Mouse (Mus musculus) limb, embryonic 11.5 days (tissue): Measurements from ENCODE around the gene Plekhm2. TPM values are rescaled to one million over a fixed set of nuclear protein-coding genes. Genes with fewer than 3 reads are reported as not detected.

Source experiments
- ATAC-seq: fragments of 200-750 bp; cut with Nextera tagmentation; 2 replicates; pipeline ENCODE4 v1.8.0; 2017; ENCODE audit warnings: low read depth; ENCODE audit not compliant: insufficient number of reproducible peaks, low FRiP score, low TSS enrichment
- DNase-seq: peaks from one replicate; pipeline ENCODE4 v3.0.0-alpha.2; 2015; ENCODE audit warnings: low spot score
- H3K27ac ChIP-seq: fragments of 300-500 bp; sonication (generic); replicated peaks from 2 replicates; pipeline ENCODE4 v1.5.1; 2014; ENCODE audit warnings: low read depth, mild to moderate bottlenecking, low read length
- H3K27me3 ChIP-seq: fragments of 300-500 bp; sonication (generic); 2 replicates; pipeline ENCODE4 v1.6.1; 2014; ENCODE audit warnings: mild to moderate bottlenecking, low read length, mixed read lengths; ENCODE audit not compliant: control insufficient read depth, insufficient read depth
- H3K36me3 ChIP-seq: fragments of 300-500 bp; sonication (generic); 2 replicates; pipeline ENCODE4 v1.6.1; 2014; ENCODE audit warnings: mild to moderate bottlenecking, low read length, moderate library complexity, mixed read lengths; ENCODE audit not compliant: control insufficient read depth, insufficient read depth
- H3K4me1 ChIP-seq: fragments of 300-500 bp; sonication (generic); 2 replicates; pipeline ENCODE4 v1.6.1; 2014; ENCODE audit warnings: low read length, mixed read lengths; ENCODE audit not compliant: control insufficient read depth, insufficient read depth
- H3K4me2 ChIP-seq: fragments of 300-500 bp; sonication (generic); 2 replicates; pipeline ENCODE4 v1.6.1; 2014; ENCODE audit warnings: low read depth, mild to moderate bottlenecking, moderate library complexity; ENCODE audit not compliant: severe bottlenecking
- H3K4me3 ChIP-seq: fragments of 300-500 bp; sonication (generic); 2 replicates; pipeline ENCODE4 v1.5.1; 2014; ENCODE audit warnings: low read depth, low read length
- H3K9ac ChIP-seq: fragments of 300-500 bp; sonication (generic); 2 replicates; pipeline ENCODE4 v1.6.1; 2014; ENCODE audit warnings: mild to moderate bottlenecking, low read length
- H3K9me3 ChIP-seq: fragments of 300-500 bp; sonication (generic); 2 replicates; pipeline ENCODE4 v1.6.1; 2016; ENCODE audit warnings: low read length; ENCODE audit not compliant: control insufficient read depth
- WGBS: fragments of 180-500 bp; shearing (Covaris S2); extraction: QIAGEN DNeasy Blood & Tissue Kit; methylation state at CpG from one replicate; pipeline ENCODE4 v1.1.7; 2014; 5-methylcytosine and 5-hydroxymethylcytosine counted together
- polyA plus RNA-seq: library from polyadenylated mRNA; unstranded; fragments of >200 nt; fragmentation: Nextera tagmentation; extraction: Ambion mirVana; gene quantifications from 2 replicates; pipeline ENCODE4 v1.2.1, GENCODE M21; 2014

The Plekhm2 gene
- polyA plus RNA-seq, 1 experiment from 2014 or later = 4.4 TPM

DNA sequence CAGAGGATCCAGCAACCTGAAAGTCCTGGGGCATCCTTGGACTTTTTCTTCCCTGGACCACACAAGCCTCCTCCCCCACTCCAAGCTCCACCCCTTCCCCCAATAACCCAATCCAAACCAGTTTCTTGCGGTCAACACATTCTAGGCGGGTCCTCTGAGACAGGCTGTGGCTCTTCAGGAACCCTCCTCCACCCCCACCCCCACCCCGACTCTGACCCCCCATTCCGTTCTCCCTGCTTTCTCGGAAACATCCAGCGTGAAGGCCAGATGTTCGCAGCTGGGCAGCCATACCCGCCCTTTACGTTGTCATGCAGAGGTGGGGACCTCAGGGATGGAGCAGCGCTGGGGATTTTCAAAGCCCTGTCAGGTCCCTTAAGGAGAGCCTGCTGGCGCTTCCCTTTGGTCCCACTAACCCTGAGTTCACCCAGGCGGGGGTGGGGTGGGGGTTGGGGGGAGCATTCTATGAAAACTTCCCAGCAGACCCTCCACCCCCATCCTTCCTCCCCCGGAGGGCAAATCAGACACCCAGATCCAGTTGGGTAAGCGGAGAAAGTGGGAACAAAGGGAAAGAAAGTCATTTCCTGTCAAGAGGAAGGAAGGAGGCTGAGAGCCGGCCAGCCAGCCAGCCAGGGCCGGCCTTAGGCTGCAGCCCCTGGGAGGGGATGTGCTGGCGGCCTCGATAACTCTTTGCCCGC is 66.4 kb downstream of the Plekhm2 start:
- peak; percentile 50; the same call in 1 of the 2 replicates for ATAC-seq
- Histone ChIP-seq H3K4me1 (0 out of 2 replicates have a peak, but pooled peaks cover 5% of the 10 kb centered on the region), H3K4me3 (peak overlapping the region; percentile 72)

DNA sequence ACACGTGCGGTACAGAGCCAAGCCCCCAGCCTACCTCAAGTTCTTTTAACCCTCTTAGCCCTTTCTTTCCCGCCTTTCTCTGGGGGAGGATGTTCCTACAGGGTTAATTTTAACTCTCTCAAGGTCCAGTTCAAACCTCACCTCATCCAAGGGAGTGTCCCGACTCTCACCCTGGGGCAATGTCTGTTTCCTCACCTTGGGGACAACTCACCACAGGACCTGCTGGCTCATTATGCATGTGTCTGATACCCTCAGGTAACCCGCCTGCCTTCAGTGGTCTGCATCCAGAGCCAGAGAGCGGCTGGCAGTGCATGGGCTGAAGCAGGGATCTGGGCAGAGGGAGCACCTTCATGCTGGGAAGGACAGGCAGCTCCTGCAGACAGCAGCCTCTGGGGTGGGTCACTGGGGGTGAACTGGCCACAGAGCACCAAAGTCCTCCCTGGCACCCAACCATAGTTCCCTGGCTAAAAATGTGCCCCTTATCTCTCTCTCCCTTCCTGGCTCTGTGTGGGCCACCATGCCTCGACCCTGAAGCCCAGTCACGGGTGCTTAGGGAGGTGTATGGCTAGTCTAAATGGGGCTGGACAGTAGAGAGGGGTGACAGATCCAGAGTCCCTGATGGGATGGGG is 67.9 kb downstream of the Plekhm2 start:
- 78% methylated on average over 8 of the region's 8 CpGs for WGBS
- H3K4me2 ChIP-seq = no peak overlapping the region
- no peak overlapping the region for H3K4me3 ChIP-seq
- H3K9me3 ChIP-seq = no peaks in the 10 kb centered on the region
- no peak overlapping the region for H3K9ac ChIP-seq
- 0 out of 2 replicates have a peak, but pooled peaks cover 5% of the 10 kb centered on the region for H3K4me1 ChIP-seq
- no peak overlapping the region for H3K27ac ChIP-seq
- H3K36me3 ChIP-seq = peaks cover 10% of the 10 kb centered on the region; the same call in 1 of the 2 replicates
- H3K27me3 ChIP-seq = no peaks in the 10 kb centered on the region
- no peak for DNase-seq
- ATAC-seq = no peak

More for the DNA sequence above, 66.4 kb downstream of the Plekhm2 start:
- under 1% methylated on average over 19 of the region's 19 CpGs for WGBS
- Histone ChIP-seq H3K36me3 (peaks cover 5% of the 10 kb centered on the region; the same call in 1 of the 2 replicates), H3K4me2 (peak overlapping the region; percentile 92), H3K27me3 (no peaks in the 10 kb centered on the region), H3K9me3 (no peaks in the 10 kb centered on the region), H3K9ac (peak overlapping the region; percentile 85), H3K27ac (peak overlapping the region; percentile 68)
- DNase-seq = peak; percentile 67

DNA sequence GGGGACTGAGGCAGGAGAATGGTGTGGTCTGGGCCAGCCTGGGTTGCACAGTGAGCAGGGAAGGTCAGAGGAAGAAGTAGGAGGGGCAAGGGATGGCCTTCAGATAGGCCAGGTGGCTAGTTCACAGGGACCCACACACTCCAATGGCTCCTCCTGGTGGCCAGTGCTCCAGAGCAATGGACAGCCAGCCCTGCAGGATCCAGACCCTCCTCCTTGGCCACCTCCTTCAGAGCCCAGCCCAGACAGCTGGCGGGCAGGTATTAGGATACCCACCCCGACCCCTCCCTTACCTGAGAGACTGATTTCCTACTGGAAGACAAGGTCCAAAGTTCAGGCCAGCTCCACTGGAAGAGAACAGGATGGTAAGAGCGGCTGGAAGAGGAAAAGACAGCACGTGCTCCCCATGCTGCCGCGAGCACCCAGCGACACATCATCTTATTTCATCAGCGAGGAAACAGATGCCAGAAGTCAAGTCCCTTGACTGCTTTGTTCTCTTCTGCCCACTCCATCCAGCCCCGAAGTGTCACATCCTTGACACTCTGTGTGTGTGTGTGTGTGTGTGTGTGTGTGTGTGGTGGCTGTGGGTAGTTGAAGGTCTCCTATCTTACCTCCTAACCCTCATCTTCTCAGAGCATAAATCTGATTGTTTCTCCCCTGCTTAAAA is 69.0 kb downstream of the Plekhm2 start:
- H3K36me3 ChIP-seq = peaks cover 11% of the 10 kb centered on the region; the same call in 1 of the 2 replicates
- no peak overlapping the region for H3K27ac ChIP-seq
- no peaks in the 10 kb centered on the region for H3K27me3 ChIP-seq

DNA sequence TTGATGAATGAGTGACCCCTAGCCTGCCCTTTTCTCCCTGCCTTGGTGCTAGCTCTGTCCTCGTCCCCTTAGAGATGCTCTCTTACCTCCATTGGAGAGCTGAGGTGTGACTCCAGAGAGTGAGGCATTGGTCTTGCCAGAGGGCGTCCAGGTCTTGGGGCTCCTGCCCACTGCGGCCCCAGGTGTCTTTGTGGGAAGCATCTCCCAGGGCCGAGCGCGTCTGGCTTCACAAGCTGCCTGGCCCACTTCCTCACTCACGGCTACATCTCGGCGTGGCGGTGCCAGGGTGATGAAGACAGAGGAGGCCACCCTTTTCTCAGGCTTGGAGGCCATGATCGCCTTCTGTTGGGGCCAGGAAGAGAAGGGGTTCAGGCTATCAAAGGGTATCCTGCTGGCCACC is 69.6 kb downstream of the Plekhm2 start:
- Histone ChIP-seq H3K27ac (no peak overlapping the region), H3K27me3 (no peaks in the 10 kb centered on the region), H3K4me1 (0 out of 2 replicates have a peak, but pooled peaks cover 5% of the 10 kb centered on the region), H3K4me2 (no peak overlapping the region), H3K36me3 (peaks cover 12% of the 10 kb centered on the region; the same call in 1 of the 2 replicates), H3K9me3 (no peaks in the 10 kb centered on the region), H3K4me3 (no peak overlapping the region), H3K9ac (no peak overlapping the region)
- 95% methylated on average over 11 of the region's 11 CpGs for WGBS
- DNase-seq (no peak), ATAC-seq (no peak)

More for the DNA sequence above, 69.0 kb downstream of the Plekhm2 start:
- ATAC-seq = no peak
- no peak for DNase-seq
- 88% methylated on average over 9 of the region's 9 CpGs for WGBS
- no peak overlapping the region for H3K4me3 ChIP-seq
- no peaks in the 10 kb centered on the region for H3K9me3 ChIP-seq
- 0 out of 2 replicates have a peak, but pooled peaks cover 5% of the 10 kb centered on the region for H3K4me1 ChIP-seq
- no peak overlapping the region for H3K9ac ChIP-seq
- no peak overlapping the region for H3K4me2 ChIP-seq

DNA sequence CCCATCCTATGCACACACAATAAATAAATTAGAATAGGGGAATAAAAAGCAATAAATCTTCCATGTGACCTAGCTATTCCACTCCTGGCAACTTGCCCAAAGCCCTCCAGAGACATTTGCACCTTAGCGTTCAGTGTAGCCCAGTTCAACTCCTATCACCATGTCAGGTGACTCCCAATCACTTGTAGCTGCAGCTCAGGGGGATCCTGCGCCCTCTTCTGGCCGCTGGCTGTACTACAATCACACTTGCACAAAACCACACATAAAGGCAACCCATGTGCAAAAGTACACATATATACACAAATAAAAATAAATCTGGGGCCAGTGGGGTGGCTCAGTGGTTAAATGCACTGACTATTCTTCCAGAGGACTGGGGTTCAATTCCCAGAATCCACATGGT is 73.2 kb downstream of the Plekhm2 start:
- no peak overlapping the region for H3K27ac ChIP-seq
- H3K27me3 ChIP-seq = no peaks in the 10 kb centered on the region
- H3K36me3 ChIP-seq = peaks cover 24% of the 10 kb centered on the region; the same call in 1 of the 2 replicates
- no peak overlapping the region for H3K4me3 ChIP-seq
- H3K9ac ChIP-seq = no peak overlapping the region
- H3K4me2 ChIP-seq = no peak overlapping the region
- WGBS = 33% methylated on average over 3 of the region's 3 CpGs
- DNase-seq (peak; percentile 56), ATAC-seq (no peak)
- no peaks in the 10 kb centered on the region for H3K4me1 ChIP-seq
- H3K9me3 ChIP-seq = no peaks in the 10 kb centered on the region

DNA sequence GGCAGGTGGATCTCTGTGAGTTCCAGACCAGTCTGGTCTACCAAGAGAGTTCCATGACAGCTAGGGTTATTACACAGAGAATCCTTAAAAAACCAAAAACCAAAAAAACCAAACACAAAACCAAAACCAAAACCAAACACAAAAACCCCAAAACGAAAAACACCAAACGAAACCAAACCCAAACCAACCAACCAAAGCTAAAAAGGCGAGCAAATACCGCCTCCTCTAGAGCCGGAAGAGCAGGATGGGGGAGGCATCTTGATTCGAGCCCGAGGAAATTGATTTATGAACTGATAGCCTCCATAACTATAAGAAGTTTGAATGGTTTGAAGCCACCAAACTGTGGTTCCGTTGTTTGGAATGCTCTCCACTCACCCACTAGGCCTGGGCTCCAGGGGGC is 80.8 kb downstream of the Plekhm2 start:
- Histone ChIP-seq H3K9ac (no peak overlapping the region), H3K4me3 (no peak overlapping the region), H3K4me2 (no peak overlapping the region), H3K9me3 (no peaks in the 10 kb centered on the region), H3K4me1 (no peaks in the 10 kb centered on the region), H3K27ac (no peak overlapping the region), H3K36me3 (peaks cover 8% of the 10 kb centered on the region), H3K27me3 (no peaks in the 10 kb centered on the region)
- WGBS = 92% methylated on average over 8 of the region's 8 CpGs
- no peak for ATAC-seq
- no peak for DNase-seq

DNA sequence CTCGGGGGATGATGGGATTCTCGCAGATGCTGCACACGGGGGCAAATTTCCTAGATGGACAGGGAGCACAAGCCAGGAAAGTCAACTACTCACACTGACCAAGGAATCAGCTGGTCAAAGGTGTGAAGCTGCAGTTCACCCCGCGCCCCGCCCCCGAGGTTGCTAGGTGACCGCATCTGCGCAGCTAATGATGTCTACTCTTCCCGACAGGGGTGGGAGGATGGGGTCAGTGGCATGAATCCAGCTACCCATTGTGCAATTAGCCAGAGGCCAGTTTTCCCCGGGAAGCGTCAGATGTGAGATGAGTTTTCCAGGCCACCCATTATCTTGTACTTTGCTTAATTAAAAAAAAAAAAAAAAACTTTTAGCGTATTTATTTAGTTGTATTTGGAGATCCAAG is 83.6 kb downstream of the Plekhm2 start:
- H3K36me3 ChIP-seq = peaks cover 13% of the 10 kb centered on the region
- WGBS = 92% methylated on average over 13 of the region's 13 CpGs

DNA sequence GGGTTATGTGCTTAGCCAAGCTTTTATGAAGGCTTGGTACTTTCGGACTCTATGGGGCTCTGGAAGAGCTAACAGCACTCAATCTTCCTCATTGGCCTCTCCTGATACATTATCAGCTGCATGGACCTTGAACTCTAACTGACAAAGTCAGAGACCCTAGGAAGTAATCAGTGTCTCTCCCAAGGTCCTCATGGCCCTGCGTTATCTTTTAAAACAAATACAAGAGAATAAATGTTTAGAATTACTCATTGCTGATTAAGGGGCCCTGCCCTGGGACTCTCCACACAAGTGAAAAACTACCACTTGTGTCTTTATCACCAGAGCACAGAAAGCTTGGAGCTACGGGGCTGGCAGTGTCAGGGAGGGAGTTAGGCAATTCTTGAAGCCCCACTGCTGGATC is 85.9 kb downstream of the Plekhm2 start:
- no peak overlapping the region for H3K4me2 ChIP-seq
- no peaks in the 10 kb centered on the region for H3K9me3 ChIP-seq
- no peak overlapping the region for H3K27ac ChIP-seq
- no peaks in the 10 kb centered on the region for H3K27me3 ChIP-seq
- peaks cover 7% of the 10 kb centered on the region for H3K36me3 ChIP-seq
- DNase-seq = no peak
- ATAC-seq = no peak
- H3K4me1 ChIP-seq = no peaks in the 10 kb centered on the region
- WGBS = 79% methylated on average over 3 of the region's 3 CpGs
- H3K4me3 ChIP-seq = no peak overlapping the region
- no peak overlapping the region for H3K9ac ChIP-seq

More for the DNA sequence above, 83.6 kb downstream of the Plekhm2 start:
- DNase-seq = no peak
- no peak overlapping the region for H3K27ac ChIP-seq
- H3K9me3 ChIP-seq = no peaks in the 10 kb centered on the region
- H3K4me2 ChIP-seq = no peak overlapping the region
- H3K4me1 ChIP-seq = no peaks in the 10 kb centered on the region
- H3K9ac ChIP-seq = no peak overlapping the region
- no peaks in the 10 kb centered on the region for H3K27me3 ChIP-seq
- ATAC-seq = no peak
- H3K4me3 ChIP-seq = no peak overlapping the region
